Mouse (Mus musculus): ENCODE data around the gene Snrpg.
"Not testable (repeated sequence)": the region's sequence is repeated elsewhere in the genome, so short reads cannot be mapped to it uniquely, and the experiment has no call there.

The Snrpg gene

GRCm38 (mm10) chr6:86370764-86371339, at the start of gene Snrpg:
Gene Snrpg (plus strand): TSS chr6:86371304.
- DNase-seq (ENCODE audit: low spot score), result no peak

GRCm38 (mm10) chr6:86322031-86322563, 49.0 kb upstream of the Snrpg start:
- DNase-seq (ENCODE audit: low spot score), result no peak

- no peak for DNase-seq (ENCODE audit: low spot score)
These were observed 48.1 kb upstream of the Snrpg start for GRCm38 (mm10) chr6:86322991-86323390.

GRCm38 (mm10) chr6:86324400-86324799, 46.7 kb upstream of the Snrpg start:
- DNase-seq (ENCODE audit: low spot score), result no peak

GRCm38 (mm10) chr6:86325646-86326045, 45.5 kb upstream of the Snrpg start:
- no peak for DNase-seq (ENCODE audit: low spot score)

GRCm38 (mm10) chr6:86326866-86327265, 44.2 kb upstream of the Snrpg start:
- no peak for DNase-seq (ENCODE audit: low spot score)

- DNase-seq (ENCODE audit: low spot score), result no peak
These were observed 42.7 kb upstream of the Snrpg start for GRCm38 (mm10) chr6:86328369-86328768.

GRCm38 (mm10) chr6:86329943-86330342, 41.2 kb upstream of the Snrpg start:
- no peak for DNase-seq (ENCODE audit: low spot score)

GRCm38 (mm10) chr6:86335121-86335849, 35.8 kb upstream of the Snrpg start:
- no peak for DNase-seq (ENCODE audit: low spot score)

GRCm38 (mm10) chr6:86335860-86336259, 35.2 kb upstream of the Snrpg start:
- DNase-seq (ENCODE audit: low spot score), result no peak

- not testable (repeated sequence) for DNase-seq (ENCODE audit: low spot score)
These were observed 34.8 kb upstream of the Snrpg start for GRCm38 (mm10) chr6:86336340-86336739.

GRCm38 (mm10) chr6:86343656-86344055, 27.4 kb upstream of the Snrpg start:
- no peak for DNase-seq (ENCODE audit: low spot score)

GRCm38 (mm10) chr6:86346063-86346462, 25.0 kb upstream of the Snrpg start:
- no peak for DNase-seq (ENCODE audit: low spot score)

- DNase-seq (ENCODE audit: low spot score), result no peak
These were observed 21.8 kb upstream of the Snrpg start for GRCm38 (mm10) chr6:86349257-86349656.

- DNase-seq (ENCODE audit: low spot score), result no peak
These were observed 16.2 kb upstream of the Snrpg start for GRCm38 (mm10) chr6:86354948-86355347.

- DNase-seq (ENCODE audit: low spot score), result no peak
These were observed 14.1 kb upstream of the Snrpg start for GRCm38 (mm10) chr6:86356956-86357355.

GRCm38 (mm10) chr6:86360691-86361090, 10.4 kb upstream of the Snrpg start:
- no peak for DNase-seq (ENCODE audit: low spot score)

- DNase-seq (ENCODE audit: low spot score), result no peak
These were observed 9.7 kb upstream of the Snrpg start for GRCm38 (mm10) chr6:86361373-86361772.

- peak; percentile 61 for DNase-seq (ENCODE audit: low spot score)
These were observed 6.5 kb upstream of the Snrpg start for GRCm38 (mm10) chr6:86364442-86365141.

- DNase-seq (ENCODE audit: low spot score), result peak; percentile 88
These were observed 5.6 kb upstream of the Snrpg start, which contains the start of gene Fam136a for GRCm38 (mm10) chr6:86365371-86366124. Gene Fam136a (plus strand): TSS chr6:86365646.

- peak; percentile 2 for DNase-seq (ENCODE audit: low spot score)
These were observed 4.8 kb upstream of the Snrpg start for GRCm38 (mm10) chr6:86366125-86366852.
